Mouse (Mus musculus) telencephalon, adult 2 months (tissue): ENCODE data around the gene Dvl2.

Source experiments
- DNase-seq: peaks from one replicate; pipeline ENCODE4 v3.0.0-alpha.2; 2011; ENCODE audit warnings: low read depth, low spot score

Dvl2 gene

GRCm38 (mm10) chr11:69981141-69981762, 19.1 kb upstream of the Dvl2 start, which contains the start of gene Ctdnep1:
TSS of gene Ctdnep1 (plus strand) at chr11:69981156.
- DNase-seq: no peak

GRCm38 (mm10) chr11:69982225-69982624, 18.2 kb upstream of the Dvl2 start, which contains the start of gene Elp5:
TSS of gene Elp5 (minus strand) at chr11:69982517.
- no peak for DNase-seq

GRCm38 (mm10) chr11:69982877-69983276, 17.5 kb upstream of the Dvl2 start:
- DNase-seq: no peak

- no peak for DNase-seq
Observed at GRCm38 (mm10) chr11:69983377-69983776, 17.0 kb upstream of the Dvl2 start.

GRCm38 (mm10) chr11:69984431-69984830, 16.0 kb upstream of the Dvl2 start:
- DNase-seq: no peak

- no peak for DNase-seq
Observed at GRCm38 (mm10) chr11:69989949-69990348, 10.4 kb upstream of the Dvl2 start.

GRCm38 (mm10) chr11:69990850-69991691, 9.3 kb upstream of the Dvl2 start, which contains the start of gene Gabarap:
TSS of gene Gabarap (plus strand) at chr11:69991143.
- DNase-seq: peak; percentile 98

GRCm38 (mm10) chr11:69991711-69992110, 8.7 kb upstream of the Dvl2 start:
- DNase-seq: no peak

GRCm38 (mm10) chr11:69992396-69992795, 8.0 kb upstream of the Dvl2 start:
- no peak for DNase-seq

- DNase-seq: no peak
Observed at GRCm38 (mm10) chr11:69992932-69993331, 7.5 kb upstream of the Dvl2 start.

GRCm38 (mm10) chr11:69994401-69995090, 5.8 kb upstream of the Dvl2 start:
- no peak for DNase-seq

GRCm38 (mm10) chr11:69995391-69995960, 4.9 kb upstream of the Dvl2 start, which contains the start of gene Phf23:
TSS of gene Phf23 (plus strand) at chr11:69995777.
- DNase-seq: peak; percentile 99

GRCm38 (mm10) chr11:69996161-69997061, 4.0 kb upstream of the Dvl2 start:
- DNase-seq: no peak

- no peak for DNase-seq
Observed at GRCm38 (mm10) chr11:69997070-69997509, 3.3 kb upstream of the Dvl2 start.

- DNase-seq: no peak
Observed at GRCm38 (mm10) chr11:69998567-69999491, 1.6 kb upstream of the Dvl2 start.

- DNase-seq: no peak
Observed at GRCm38 (mm10) chr11:69999666-70000065, 729 bp upstream of the Dvl2 start.

GRCm38 (mm10) chr11:70001159-70001558, 764 bp downstream of the Dvl2 start:
- no peak for DNase-seq

- no peak for DNase-seq
Observed at GRCm38 (mm10) chr11:70001865-70002264, 1.5 kb downstream of the Dvl2 start.

- DNase-seq: no peak
Observed at GRCm38 (mm10) chr11:70002471-70002870, 2.1 kb downstream of the Dvl2 start.

GRCm38 (mm10) chr11:70005521-70005920, 5.1 kb downstream of the Dvl2 start:
- no peak for DNase-seq
